Mouse (Mus musculus) G1E-ER4 (cell line): ENCODE measurements around the gene Dll1. TPM values are rescaled to one million over a fixed set of nuclear protein-coding genes. Genes with fewer than 3 reads are reported as not detected.

Experiments used
- GATA1 ChIP-seq: IDR thresholded peaks from one replicate; pipeline ENCODE4 v1.8.0; 2012; ENCODE audit warnings: low read length, inconsistent platforms
- polyA plus RNA-seq: library from polyadenylated mRNA; stranded (reverse); fragments of >175 nt; gene quantifications from 2 replicates; pipeline ENCODE4 v1.2.3, GENCODE M21; 2012

Gene Dll1
- polyA plus RNA-seq, 1 experiment: not detected

DNA sequence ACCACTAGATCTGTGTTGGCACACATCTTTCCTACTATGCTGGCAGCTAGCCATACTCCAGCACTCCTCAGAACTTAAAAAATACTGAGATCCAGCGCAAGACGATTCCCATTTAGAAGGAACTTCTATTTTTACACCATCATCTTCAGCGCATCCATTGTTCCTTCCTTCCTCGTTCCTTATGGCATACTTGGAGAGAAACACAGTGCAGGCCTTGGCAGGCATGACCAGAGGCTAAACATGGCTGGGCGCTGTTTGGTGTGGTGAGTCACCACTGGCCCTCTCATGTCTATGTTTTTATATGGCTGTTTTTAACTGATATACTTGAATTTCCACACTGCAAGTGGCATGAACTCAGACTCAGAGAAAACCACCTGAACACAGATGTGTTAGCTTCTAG is 11.0 kb downstream of the Dll1 start:
- TF ChIP-seq GATA1: no peak

DNA sequence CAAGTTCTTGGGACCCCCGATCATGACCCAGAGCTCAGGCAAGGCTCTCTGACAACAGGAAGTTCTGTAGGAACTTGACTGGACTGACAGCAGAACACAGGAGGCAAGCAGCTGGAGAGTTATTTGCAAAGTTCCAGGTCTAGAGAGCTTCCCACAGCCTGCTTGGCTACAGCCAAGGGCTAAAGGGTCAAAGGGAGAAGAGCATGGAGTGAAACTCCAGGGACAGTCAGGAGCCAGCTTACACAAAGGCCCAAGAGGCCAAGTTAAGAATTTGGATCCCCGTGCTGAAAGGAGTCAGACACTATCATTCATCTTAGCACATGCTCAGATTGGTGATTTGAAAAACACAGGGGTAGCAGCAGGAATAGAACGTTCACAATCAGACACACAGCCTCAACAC is 13.0 kb downstream of the Dll1 start:
- TF ChIP-seq GATA1: no peak

DNA sequence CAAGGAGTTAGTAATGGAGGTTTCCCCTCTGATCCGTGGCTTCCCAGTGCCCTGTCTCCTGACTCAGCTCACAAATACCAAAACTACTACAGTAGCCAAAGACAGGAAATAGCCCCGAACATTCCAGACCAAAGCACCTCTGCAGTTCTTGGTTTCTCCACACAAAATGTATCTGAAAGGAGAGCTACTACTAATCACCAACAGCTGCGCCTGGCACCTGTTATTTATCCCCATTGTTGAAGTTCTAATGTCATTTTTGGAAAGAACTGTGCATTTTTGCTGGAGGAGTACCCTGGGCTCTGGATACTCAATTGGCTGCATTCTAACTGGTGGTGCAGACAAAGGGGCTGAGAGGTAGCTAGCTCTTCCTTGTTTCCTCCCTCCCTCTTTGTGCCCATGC is 19.6 kb downstream of the Dll1 start:
- no peak for TF ChIP-seq GATA1

DNA sequence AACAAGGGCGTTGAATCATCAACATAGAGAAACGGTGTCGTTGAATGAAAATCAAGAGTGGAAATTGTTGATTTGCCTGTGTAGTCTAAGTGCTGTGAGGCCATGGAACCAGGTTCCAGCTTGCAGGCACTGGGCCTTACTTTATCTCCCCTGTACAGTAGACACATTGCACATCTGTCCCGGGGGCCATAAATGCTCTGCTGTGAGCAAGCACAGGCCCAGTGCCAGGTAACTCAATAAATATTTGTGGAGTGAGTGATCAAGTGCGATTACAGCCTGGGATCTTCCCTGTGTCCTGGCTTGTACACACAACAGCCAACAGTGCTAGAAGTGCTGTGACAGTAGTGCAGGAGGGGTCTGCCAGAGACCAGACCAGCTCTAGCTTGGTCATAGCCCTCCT is 20.1 kb downstream of the Dll1 start:
- no peak for TF ChIP-seq GATA1

DNA sequence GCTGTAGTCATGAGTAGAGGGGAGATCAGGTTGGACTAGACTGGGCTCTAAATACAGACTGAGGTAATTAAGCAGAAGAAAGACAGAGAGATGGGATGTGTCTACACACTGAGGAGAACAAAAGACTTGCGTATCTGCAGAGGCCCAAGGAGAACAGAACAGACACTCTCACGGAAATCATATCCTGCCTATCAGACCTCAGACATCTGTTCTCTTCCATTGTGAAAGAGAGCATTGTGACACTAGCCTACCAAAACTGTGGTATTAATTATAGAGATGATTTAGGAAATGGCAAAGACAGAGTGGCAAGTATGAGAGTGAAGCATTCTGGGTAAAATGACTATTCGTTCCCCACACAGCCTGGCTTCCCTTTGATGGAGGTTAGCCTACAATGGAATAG is 21.6 kb downstream of the Dll1 start:
- no peak for TF ChIP-seq GATA1

DNA sequence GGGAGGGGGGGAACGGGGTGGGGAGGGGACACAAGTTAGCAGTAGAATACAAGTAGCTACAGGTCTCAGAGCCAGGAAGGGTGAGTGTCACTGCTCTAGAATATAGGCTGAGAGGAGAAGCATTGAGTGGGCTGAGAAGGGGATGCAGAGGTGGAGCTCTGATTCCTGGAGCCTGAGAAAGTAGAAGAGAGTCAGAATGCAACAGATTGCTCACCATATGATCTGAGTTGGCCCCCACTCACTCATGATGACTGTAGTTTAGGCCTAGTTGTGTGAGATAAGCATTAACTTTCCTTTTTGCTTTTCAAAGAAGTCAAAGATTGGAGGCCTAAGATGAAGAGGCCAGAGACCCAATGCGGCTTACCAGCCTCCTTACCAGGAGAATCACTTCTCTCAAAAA is 22.7 kb downstream of the Dll1 start:
- no peak for TF ChIP-seq GATA1

DNA sequence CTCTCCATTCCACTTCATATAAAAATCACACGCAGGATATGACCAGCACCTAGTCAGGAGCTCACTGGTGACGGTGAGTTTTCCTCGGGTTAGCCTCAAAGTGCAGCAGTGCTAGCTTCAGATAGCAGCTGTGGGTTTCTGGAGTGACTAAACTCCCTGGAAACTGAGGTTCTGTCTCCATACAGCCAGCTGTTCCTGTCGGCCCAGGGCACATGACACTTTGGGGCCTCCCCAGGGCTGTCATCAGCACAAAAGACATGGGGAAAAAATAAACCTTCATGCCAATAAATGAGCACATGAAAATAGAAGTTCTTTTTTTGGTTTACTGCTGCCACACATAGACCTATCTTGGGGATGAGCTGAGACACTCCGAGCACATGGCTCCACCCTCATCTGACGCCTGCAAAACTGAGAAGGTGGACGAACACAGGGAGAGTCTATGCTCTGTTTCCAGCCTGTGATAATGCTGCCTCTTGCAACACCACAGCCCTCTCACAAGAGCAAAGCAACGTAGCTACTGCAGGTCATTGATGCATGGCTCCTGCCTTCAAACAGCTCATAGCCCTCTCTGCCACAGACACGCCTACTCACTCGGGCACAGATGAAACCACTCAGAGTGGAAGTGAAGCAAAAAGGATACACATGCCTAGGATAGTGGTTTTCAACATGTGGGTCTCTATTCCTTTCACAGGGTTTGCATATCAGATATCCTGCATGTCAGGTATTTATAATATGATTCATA is 23.6 kb downstream of the Dll1 start:
- no peak for TF ChIP-seq GATA1

DNA sequence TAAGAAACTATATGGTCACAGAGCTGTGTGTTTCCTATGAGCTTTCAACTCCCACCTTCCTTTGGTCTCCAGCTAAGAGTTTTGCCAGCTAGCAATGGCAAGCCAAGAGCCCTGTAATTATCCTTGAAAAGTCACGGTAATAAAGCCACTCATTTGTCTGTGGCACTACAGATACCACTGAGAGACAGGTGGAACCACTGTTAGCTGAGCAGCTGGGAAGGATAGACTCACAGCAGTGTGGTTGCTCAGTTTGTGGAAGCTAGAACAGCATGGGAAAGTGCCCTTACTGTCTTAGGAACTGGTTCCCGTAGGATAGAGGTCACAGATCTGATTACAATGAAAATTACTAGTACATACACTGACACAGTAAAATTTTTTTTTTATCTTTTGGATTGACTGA is 26.5 kb downstream of the Dll1 start:
- TF ChIP-seq GATA1: no peak

DNA sequence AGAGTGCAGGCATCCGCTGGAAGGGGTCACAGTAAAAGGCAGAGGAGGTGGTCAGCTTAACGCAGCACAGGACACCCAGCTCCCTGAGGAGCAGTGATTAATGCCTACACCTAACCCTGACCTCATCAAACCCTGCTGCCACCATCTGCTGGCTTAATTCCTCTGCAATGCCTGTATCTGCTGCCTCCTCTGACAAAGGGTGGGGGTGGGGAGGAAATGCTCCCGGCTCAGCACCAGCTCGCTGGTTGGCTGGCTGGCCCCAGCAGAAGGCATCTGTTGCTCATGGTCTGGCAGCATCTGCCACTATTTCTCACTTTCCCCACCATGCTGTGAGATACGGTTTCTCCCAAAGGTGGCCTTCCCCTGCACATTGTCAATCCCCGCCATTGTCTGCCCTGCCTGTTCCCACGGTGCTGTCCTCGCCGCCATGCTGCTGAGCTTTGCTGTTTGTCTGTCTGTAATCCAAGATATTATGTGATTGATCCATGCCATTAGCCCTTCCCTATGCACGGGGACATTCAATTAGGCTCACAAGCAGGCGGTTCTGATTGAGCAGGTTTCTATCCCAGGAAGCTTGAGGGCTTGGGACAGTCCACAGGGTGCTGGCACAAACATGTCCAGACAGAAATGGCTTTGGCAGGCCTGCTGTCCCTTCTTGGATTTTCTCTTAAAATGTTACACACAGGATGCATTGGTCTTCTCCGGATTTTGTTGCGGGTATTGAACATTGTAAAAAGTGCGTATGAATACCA is 33.4 kb downstream of the Dll1 start:
- TF ChIP-seq GATA1: no peak

DNA sequence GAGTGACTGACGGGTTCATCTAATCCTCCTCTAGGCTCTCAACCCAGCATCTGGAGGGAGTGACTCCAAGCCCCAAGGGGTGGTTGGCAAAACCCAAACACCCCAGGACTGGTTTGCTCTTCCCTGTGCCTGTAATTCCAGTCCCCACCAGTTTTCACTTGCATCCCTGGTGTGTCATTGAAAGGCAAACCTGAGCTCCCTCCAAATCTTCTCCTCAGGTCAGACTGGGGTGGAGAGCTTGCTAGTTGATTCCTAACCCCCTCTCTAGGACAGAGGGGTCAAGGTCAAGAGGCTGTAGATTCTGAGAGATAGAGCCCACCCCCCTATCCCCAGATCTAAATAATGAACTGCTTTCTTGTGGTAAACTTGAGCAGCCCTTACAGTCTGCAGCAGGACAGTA is 38.8 kb downstream of the Dll1 start:
- TF ChIP-seq GATA1: no peak

DNA sequence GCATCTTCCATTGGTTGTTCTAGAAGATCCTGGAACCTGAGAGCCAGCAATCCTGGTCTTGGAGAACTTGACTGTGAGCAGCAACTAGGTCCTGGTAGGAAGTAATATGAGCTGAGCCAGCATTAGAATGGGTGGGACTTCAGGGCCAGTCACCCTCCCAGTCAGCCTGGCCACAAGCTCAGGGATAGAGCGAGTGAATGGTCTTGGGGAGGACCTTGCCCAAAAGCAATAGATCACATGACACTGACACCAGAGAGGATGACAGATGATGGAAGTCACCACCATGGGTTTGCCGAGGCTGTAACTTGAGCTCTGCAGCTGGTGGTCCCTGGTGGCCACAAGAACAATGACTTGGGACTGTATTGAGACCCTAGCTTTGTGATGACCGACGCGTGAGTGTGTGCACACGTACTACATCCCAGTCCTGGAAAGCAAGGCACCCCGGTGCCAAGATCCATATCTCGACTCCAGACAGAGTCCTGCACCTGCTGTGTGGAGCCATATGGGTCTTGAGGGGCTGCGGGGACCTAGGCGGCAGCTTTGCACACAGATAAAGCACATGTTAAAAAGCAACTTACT is 46.8 kb downstream of the Dll1 start:
- no peak for TF ChIP-seq GATA1

DNA sequence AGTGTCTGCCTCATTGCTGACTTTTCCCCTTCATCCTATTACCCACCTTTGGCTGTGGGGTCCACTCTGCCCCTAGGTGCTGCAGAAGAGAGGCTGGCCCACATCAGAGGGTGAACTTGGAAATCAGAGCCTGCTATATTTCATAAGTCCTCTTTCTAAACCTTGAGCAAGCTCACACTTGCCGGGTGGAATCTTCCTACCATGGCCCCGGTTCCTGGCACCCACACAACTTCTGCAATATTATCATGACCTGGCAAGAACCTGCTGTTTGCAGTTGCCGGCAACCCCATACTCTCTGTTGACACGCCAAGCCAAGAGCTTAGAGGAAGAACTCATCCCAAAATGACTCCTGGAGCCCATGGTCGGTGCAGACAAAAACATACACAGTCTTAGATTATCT is 49.6 kb downstream of the Dll1 start:
- no peak for TF ChIP-seq GATA1

DNA sequence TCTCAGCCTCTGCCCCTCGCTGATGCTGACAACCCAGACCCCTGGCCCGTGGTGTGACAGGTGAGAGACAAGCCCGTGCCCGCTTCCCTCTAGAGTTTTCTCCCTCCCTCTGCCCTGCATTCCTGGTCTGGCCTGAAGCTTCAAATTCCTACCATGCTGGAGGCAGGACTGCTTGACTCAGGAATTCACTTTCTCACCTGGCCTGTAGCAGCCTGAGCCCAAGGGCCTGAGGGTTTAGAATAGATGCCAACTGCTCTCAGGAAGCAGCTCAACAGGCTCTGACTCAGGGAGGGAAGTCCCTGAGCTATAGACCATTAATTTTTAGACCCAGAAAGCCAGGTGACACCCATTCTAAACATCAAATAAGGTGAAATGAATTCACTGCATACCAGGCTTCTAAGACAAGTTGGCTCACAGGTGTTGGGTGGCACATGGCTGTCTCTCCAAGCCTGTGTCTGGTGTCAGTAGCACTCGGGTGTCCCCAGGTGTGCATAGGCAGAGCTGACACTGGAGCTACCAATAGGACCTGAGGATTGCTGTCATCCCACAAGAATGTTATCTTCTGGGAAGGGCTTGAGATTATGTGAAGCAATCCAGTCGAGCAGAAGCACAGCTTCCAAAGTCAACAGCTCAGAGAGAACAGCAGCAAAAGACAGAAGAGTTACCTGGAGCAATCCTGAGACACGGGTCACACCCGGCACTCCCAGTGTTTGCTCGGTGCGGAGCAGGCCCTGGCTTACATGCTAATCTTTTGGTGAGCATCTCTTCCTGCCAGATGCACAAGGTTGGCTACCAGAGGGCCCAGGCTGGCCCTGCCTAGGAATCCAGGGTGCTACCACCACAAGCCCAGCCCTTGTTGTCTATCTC is 50.5 kb downstream of the Dll1 start:
- TF ChIP-seq GATA1: no peak

DNA sequence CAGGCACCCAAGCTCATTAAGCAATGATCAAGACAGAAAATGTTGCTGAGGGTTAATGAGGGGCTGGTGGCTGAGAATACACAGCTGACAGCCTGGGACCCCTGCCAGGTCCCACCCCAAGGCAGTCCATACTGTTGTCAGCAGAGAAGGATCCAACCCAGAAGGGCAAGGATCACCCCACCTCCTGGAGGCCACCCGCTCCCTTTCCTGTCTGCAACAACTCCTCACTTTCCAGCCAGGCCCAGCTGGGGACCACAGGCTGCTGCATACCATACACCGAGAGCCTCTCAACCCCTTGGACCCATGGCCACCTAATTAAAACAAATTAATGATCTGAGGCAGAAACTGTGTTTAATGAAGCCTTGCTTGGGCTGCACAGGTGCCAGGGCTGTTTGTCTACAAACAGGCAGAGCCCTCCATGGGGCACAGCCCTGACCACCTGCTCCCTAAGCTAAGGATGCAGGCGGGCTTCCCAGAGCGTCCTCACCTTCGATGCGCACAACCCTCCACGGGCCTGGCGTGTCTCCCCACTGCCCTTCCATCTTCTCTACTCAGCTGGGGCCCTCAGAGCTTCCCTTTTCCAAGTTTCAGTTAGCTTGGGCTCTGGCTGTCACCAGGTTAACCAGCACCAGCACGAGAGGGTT is 53.4 kb downstream of the Dll1 start:
- no peak for TF ChIP-seq GATA1

Other genes with a start within 250 kb of the Dll1 start
- 2.9 and 4.7 TPM in 2 replicates for gene Fam120b, start 19.3 kb upstream of the Dll1 start, polyA plus RNA-seq
- gene Psmb1, start 122.9 kb upstream of the Dll1 start, polyA plus RNA-seq: 11.3 and 54.9 TPM in 2 replicates
- gene Tbp, start 123.0 kb upstream of the Dll1 start, polyA plus RNA-seq: 4.4 and 5.7 TPM in 2 replicates
- 143 and 197 TPM in 2 replicates for gene Pdcd2, start 150.4 kb upstream of the Dll1 start, polyA plus RNA-seq
- 0.41 and 0.63 TPM in 2 replicates for gene Prdm9, start 187.5 kb upstream of the Dll1 start, polyA plus RNA-seq